Mouse (Mus musculus): ENCODE results near the gene Vcp. TPM values are rescaled to one million over a fixed set of nuclear protein-coding genes. Genes with fewer than 3 reads are reported as not detected.
A peak's percentile ranks its signal among the peaks of the same experiment; 100 is the strongest.

The Vcp gene
- polyA plus RNA-seq, 1 experiment from 2014 or later = 654 TPM

GRCm38 (mm10) chr4:42957306-42957705, 43.0 kb downstream of the Vcp start:
- Histone ChIP-seq H3K27me3 (ENCODE audit: control insufficient read depth, insufficient read depth, low read length) (no peaks in the 10 kb centered on the region), H3K4me2 (ENCODE audit: low read depth, severe bottlenecking) (no peak overlapping the region), H3K9ac (ENCODE audit: low read length) (no peak overlapping the region), H3K9me3 (ENCODE audit: control insufficient read depth, low read length) (no peaks in the 10 kb centered on the region), H3K27ac (replicated peaks; ENCODE audit: low read depth, low read length) (no peak overlapping the region), H3K4me3 (ENCODE audit: low read depth, low read length) (no peak overlapping the region), H3K36me3 (ENCODE audit: control insufficient read depth, insufficient read depth, low read length) (no peaks in the 10 kb centered on the region; the same call in 1 of the 2 replicates), H3K4me1 (ENCODE audit: control insufficient read depth, insufficient read depth, low read length) (0 out of 2 replicates have a peak, but pooled peaks cover 2% of the 10 kb centered on the region)
- ATAC-seq (ENCODE audit: insufficient number of reproducible peaks, low FRiP score, low TSS enrichment, low read depth) = no peak
- no peak for DNase-seq (ENCODE audit: low spot score)
- WGBS = 89% methylated on average over 11 of the region's 11 CpGs

- DNase-seq (ENCODE audit: low spot score) (no peak), ATAC-seq (ENCODE audit: insufficient number of reproducible peaks, low FRiP score, low TSS enrichment, low read depth) (no peak)
- Histone ChIP-seq H3K4me3 (ENCODE audit: low read depth, low read length) (no peak overlapping the region), H3K27ac (replicated peaks; ENCODE audit: low read depth, low read length) (no peak overlapping the region), H3K9ac (ENCODE audit: low read length) (no peak overlapping the region), H3K4me2 (ENCODE audit: low read depth, severe bottlenecking) (no peak overlapping the region), H3K27me3 (ENCODE audit: control insufficient read depth, insufficient read depth, low read length) (no peaks in the 10 kb centered on the region), H3K36me3 (ENCODE audit: control insufficient read depth, insufficient read depth, low read length) (no peaks in the 10 kb centered on the region; the same call in 1 of the 2 replicates), H3K9me3 (ENCODE audit: control insufficient read depth, low read length) (no peaks in the 10 kb centered on the region), H3K4me1 (ENCODE audit: control insufficient read depth, insufficient read depth, low read length) (0 out of 2 replicates have a peak, but pooled peaks cover 6% of the 10 kb centered on the region)
- 93% methylated on average over 17 of the region's 17 CpGs for WGBS
Measured at GRCm38 (mm10) chr4:42956581-42956980, 43.7 kb downstream of the Vcp start.

GRCm38 (mm10) chr4:42955200-42955599, 45.1 kb downstream of the Vcp start:
- Histone ChIP-seq H3K27ac (replicated peaks; ENCODE audit: low read depth, low read length) (no peak overlapping the region), H3K9me3 (ENCODE audit: control insufficient read depth, low read length) (no peaks in the 10 kb centered on the region), H3K4me1 (ENCODE audit: control insufficient read depth, insufficient read depth, low read length) (peaks cover 11% of the 10 kb centered on the region; the same call in 1 of the 2 replicates), H3K36me3 (ENCODE audit: control insufficient read depth, insufficient read depth, low read length) (no peaks in the 10 kb centered on the region; the same call in 1 of the 2 replicates), H3K4me3 (ENCODE audit: low read depth, low read length) (no peak overlapping the region), H3K4me2 (ENCODE audit: low read depth, severe bottlenecking) (no peak overlapping the region), H3K9ac (ENCODE audit: low read length) (no peak overlapping the region), H3K27me3 (ENCODE audit: control insufficient read depth, insufficient read depth, low read length) (no peaks in the 10 kb centered on the region)
- DNase-seq (ENCODE audit: low spot score) = no peak
- WGBS = 91% methylated on average over 3 of the region's 3 CpGs
- no peak for ATAC-seq (ENCODE audit: insufficient number of reproducible peaks, low FRiP score, low TSS enrichment, low read depth)

GRCm38 (mm10) chr4:42954297-42954696, 46.0 kb downstream of the Vcp start:
- ATAC-seq (ENCODE audit: insufficient number of reproducible peaks, low FRiP score, low TSS enrichment, low read depth) = no peak

GRCm38 (mm10) chr4:42953435-42954094, 46.7 kb downstream of the Vcp start:
- ATAC-seq (ENCODE audit: insufficient number of reproducible peaks, low FRiP score, low TSS enrichment, low read depth) = no peak
- Histone ChIP-seq H3K9ac (ENCODE audit: low read length) (no peak overlapping the region), H3K4me3 (ENCODE audit: low read depth, low read length) (no peak overlapping the region), H3K9me3 (ENCODE audit: control insufficient read depth, low read length) (no peaks in the 10 kb centered on the region), H3K27ac (replicated peaks; ENCODE audit: low read depth, low read length) (no peak overlapping the region), H3K4me2 (ENCODE audit: low read depth, severe bottlenecking) (no peak overlapping the region), H3K4me1 (ENCODE audit: control insufficient read depth, insufficient read depth, low read length) (peaks cover 15% of the 10 kb centered on the region; the same call in 1 of the 2 replicates), H3K27me3 (ENCODE audit: control insufficient read depth, insufficient read depth, low read length) (no peaks in the 10 kb centered on the region), H3K36me3 (ENCODE audit: control insufficient read depth, insufficient read depth, low read length) (no peaks in the 10 kb centered on the region; the same call in 1 of the 2 replicates)
- 20% methylated on average over 10 of the region's 10 CpGs for WGBS
- DNase-seq (ENCODE audit: low spot score) = no peak

More at GRCm38 (mm10) chr4:42954297-42954696, 46.0 kb downstream of the Vcp start:
- H3K9me3 ChIP-seq (ENCODE audit: control insufficient read depth, low read length) = no peaks in the 10 kb centered on the region
- no peaks in the 10 kb centered on the region; the same call in 1 of the 2 replicates for H3K36me3 ChIP-seq (ENCODE audit: control insufficient read depth, insufficient read depth, low read length)
- H3K9ac ChIP-seq (ENCODE audit: low read length) = no peak overlapping the region
- 4% methylated on average over 10 of the region's 10 CpGs for WGBS
- no peak overlapping the region for H3K4me2 ChIP-seq (ENCODE audit: low read depth, severe bottlenecking)
- peaks cover 11% of the 10 kb centered on the region; the same call in 1 of the 2 replicates for H3K4me1 ChIP-seq (ENCODE audit: control insufficient read depth, insufficient read depth, low read length)
- no peaks in the 10 kb centered on the region for H3K27me3 ChIP-seq (ENCODE audit: control insufficient read depth, insufficient read depth, low read length)
- peak; percentile 83 for DNase-seq (ENCODE audit: low spot score)
- no peak overlapping the region for H3K4me3 ChIP-seq (ENCODE audit: low read depth, low read length)
- no peak overlapping the region for H3K27ac ChIP-seq (replicated peaks; ENCODE audit: low read depth, low read length)

GRCm38 (mm10) chr4:42952563-42952962, 47.7 kb downstream of the Vcp start:
- 83% methylated on average over 7 of the region's 7 CpGs for WGBS
- ATAC-seq (ENCODE audit: insufficient number of reproducible peaks, low FRiP score, low TSS enrichment, low read depth) = no peak
- no peaks in the 10 kb centered on the region for H3K9me3 ChIP-seq (ENCODE audit: control insufficient read depth, low read length)
- H3K4me3 ChIP-seq (ENCODE audit: low read depth, low read length) = no peak overlapping the region
- H3K27me3 ChIP-seq (ENCODE audit: control insufficient read depth, insufficient read depth, low read length) = no peaks in the 10 kb centered on the region
- H3K9ac ChIP-seq (ENCODE audit: low read length) = no peak overlapping the region
- H3K4me1 ChIP-seq (ENCODE audit: control insufficient read depth, insufficient read depth, low read length) = peaks cover 15% of the 10 kb centered on the region; the same call in 1 of the 2 replicates
- H3K36me3 ChIP-seq (ENCODE audit: control insufficient read depth, insufficient read depth, low read length) = no peaks in the 10 kb centered on the region; the same call in 1 of the 2 replicates
- DNase-seq (ENCODE audit: low spot score) = no peak
- H3K4me2 ChIP-seq (ENCODE audit: low read depth, severe bottlenecking) = no peak overlapping the region
- no peak overlapping the region for H3K27ac ChIP-seq (replicated peaks; ENCODE audit: low read depth, low read length)

GRCm38 (mm10) chr4:42951206-42952195, 48.8 kb downstream of the Vcp start:
- Histone ChIP-seq H3K9ac (ENCODE audit: low read length) (peak overlapping the region; percentile 9; the same call in 1 of the 2 replicates), H3K27ac (replicated peaks; ENCODE audit: low read depth, low read length) (no peak overlapping the region), H3K4me3 (ENCODE audit: low read depth, low read length) (no peak overlapping the region), H3K27me3 (ENCODE audit: control insufficient read depth, insufficient read depth, low read length) (no peaks in the 10 kb centered on the region), H3K36me3 (ENCODE audit: control insufficient read depth, insufficient read depth, low read length) (no peaks in the 10 kb centered on the region), H3K4me1 (ENCODE audit: control insufficient read depth, insufficient read depth, low read length) (peaks cover 17% of the 10 kb centered on the region; the same call in 1 of the 2 replicates), H3K9me3 (ENCODE audit: control insufficient read depth, low read length) (no peaks in the 10 kb centered on the region), H3K4me2 (ENCODE audit: low read depth, severe bottlenecking) (peak overlapping the region; percentile 67; the same call in 1 of the 2 replicates)
- 60% methylated on average over 11 of the region's 11 CpGs for WGBS
- DNase-seq (ENCODE audit: low spot score) = no peak
- no peak for ATAC-seq (ENCODE audit: insufficient number of reproducible peaks, low FRiP score, low TSS enrichment, low read depth)

GRCm38 (mm10) chr4:42950065-42950558, 50.2 kb downstream of the Vcp start:
- DNase-seq (ENCODE audit: low spot score) = peak; percentile 87
- peak overlapping the region; percentile 67 for H3K4me2 ChIP-seq (ENCODE audit: low read depth, severe bottlenecking)
- peak; percentile 76 for ATAC-seq (ENCODE audit: insufficient number of reproducible peaks, low FRiP score, low TSS enrichment, low read depth)
- H3K27ac ChIP-seq (replicated peaks; ENCODE audit: low read depth, low read length) = peak overlapping the region; percentile 73
- H3K4me1 ChIP-seq (ENCODE audit: control insufficient read depth, insufficient read depth, low read length) = peaks cover 17% of the 10 kb centered on the region; the same call in 1 of the 2 replicates
- no peaks in the 10 kb centered on the region for H3K9me3 ChIP-seq (ENCODE audit: control insufficient read depth, low read length)
- no peaks in the 10 kb centered on the region for H3K27me3 ChIP-seq (ENCODE audit: control insufficient read depth, insufficient read depth, low read length)
- H3K9ac ChIP-seq (ENCODE audit: low read length) = peak overlapping the region; percentile 84
- 1% methylated on average over 27 of the region's 27 CpGs for WGBS
- H3K4me3 ChIP-seq (ENCODE audit: low read depth, low read length) = peak overlapping the region; percentile 79
- no peaks in the 10 kb centered on the region for H3K36me3 ChIP-seq (ENCODE audit: control insufficient read depth, insufficient read depth, low read length)
